Mouse (Mus musculus) R1 (cell line): Measurements from ENCODE around the gene Ttc13.

Experiments
- DNase-seq: peaks from one replicate; pipeline ENCODE4 v3.0.0-alpha.2; 2018; ENCODE audit warnings: low read depth, low spot score

Ttc13 gene

DNA sequence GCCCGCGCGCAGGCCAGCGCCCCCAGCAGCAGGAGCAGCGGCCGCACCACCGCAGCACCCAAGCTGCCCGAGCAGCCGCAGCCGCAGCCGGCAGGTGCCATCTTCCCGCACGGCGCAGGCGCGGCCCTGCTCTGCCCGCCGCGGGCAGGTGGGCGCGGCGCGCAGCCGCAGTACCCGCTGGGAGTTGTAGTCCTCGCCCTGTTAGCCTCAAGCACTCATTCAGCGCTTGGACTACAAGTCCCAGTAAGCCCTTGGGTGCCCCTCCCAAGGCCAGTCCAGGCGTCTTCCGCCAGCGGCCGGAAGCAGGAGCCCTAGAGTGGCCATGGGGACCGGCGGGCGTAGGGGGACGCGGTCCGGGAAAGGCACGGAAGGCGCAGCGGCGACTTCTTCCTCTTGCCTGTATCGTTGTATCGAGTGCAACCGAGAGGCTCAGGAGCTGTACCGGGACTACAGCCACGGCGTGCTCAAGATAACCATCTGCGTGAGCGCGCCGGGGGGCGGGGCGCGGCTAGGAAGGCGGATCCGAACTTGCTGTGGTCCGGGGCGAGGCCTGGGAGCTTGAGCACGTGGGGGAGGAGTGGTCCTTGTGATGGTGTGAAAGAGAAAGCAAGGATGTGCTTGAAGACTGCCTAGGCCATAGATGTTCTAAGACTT is at the start of gene Ttc13, which contains the start of gene Arv1:
TSS of gene Ttc13 (minus strand) at position 122 of the 654 bp plus-strand sequence.
TSS of gene Arv1 (plus strand) at position 278 of the 654 bp plus-strand sequence.
- peak; percentile 98 for DNase-seq

DNA sequence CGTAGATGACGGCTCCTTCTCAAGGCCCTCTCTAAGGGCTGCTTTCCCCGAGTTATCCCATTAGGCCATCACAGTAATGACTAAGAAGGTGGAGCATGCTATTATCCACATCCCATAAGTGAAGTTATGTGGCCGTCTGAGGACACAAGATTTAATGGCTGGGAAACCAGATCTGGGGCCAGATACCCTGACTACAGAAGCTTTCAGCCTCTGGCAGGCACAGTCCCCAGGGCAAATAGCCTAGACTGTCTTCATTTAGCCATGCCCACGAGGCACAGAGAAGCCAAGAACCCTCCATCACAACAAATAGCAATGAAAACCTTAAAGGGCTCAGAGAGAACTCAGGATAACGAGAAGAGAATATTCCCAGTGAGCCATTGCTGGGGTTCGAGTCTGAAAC is 41.3 kb upstream of the Ttc13 start:
- DNase-seq = no peak

DNA sequence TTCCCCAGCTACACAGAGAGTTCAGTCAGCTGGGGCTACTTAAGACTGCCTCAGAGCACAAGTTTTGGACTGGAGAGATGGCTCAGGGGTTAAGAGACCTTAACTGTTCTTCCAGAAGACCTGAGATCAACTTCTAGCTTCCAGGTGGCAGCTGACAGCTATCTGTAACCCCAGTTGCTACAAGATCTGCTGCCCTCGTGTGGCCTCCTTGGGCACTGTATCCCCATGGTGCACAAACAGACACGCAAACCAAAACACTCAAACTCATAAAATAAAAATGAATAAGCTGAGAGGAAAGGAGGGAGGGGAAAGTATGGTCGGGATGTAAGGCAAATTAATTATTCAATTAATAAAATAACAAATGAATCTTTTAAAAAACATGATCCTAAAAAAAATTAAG is 36.8 kb upstream of the Ttc13 start:
- peak; percentile 76 for DNase-seq

DNA sequence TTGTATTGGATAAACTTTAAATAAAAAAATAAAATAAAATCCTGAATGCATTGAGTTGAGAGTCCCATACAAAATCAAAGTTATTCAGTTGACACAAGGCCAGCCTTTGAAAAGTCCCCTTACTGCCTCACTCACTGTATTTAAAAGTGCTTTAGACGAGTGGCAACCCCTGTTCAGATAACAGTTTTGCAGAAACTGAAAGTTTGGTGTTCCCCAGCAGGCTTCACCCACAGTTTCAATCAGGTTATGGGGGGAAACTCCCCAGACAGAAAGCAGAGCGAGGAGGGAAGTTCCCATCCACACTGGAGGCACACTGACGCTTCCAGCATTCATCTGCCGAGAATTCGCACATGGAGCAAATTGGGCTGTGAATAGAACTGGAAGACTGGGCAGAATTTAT is 34.8 kb upstream of the Ttc13 start:
- no peak for DNase-seq

DNA sequence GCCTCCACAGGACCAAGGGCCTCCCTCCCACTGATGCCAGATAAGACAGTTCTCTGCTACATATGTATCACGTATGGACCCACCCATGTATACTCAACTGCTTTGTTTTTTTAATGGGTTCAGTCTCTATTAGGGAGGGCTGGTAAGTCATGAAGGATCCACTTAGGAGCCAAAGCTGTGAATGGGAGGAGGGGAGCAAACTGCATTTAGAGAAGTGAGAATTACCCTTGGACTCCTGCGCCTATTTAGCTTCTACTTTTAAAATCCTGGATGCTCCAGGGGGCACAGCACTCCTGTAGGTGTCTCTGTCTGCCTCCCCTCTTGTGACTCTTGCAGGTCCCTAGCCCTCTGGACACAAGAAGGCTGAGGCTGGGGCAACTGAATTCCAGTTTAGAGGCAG is 34.4 kb upstream of the Ttc13 start:
- no peak for DNase-seq

DNA sequence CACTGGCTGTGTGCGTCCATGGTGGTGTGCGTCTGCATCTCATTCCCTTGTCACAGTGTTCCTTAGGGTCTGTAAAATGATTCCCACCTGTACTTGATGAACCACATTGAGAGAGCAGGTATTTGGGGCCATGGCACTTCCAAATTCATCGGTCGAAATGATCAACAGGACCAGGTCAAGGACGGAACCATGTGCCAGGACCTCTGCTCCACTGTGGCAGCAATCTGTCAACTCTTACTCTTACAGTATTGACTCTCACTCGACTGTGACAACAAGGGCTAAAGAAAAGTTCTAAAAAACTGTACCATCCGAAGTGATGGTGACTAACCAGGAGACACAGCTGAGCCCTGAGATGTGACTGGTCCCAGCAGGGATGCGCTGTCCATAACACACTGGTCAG is 33.7 kb upstream of the Ttc13 start:
- no peak for DNase-seq

DNA sequence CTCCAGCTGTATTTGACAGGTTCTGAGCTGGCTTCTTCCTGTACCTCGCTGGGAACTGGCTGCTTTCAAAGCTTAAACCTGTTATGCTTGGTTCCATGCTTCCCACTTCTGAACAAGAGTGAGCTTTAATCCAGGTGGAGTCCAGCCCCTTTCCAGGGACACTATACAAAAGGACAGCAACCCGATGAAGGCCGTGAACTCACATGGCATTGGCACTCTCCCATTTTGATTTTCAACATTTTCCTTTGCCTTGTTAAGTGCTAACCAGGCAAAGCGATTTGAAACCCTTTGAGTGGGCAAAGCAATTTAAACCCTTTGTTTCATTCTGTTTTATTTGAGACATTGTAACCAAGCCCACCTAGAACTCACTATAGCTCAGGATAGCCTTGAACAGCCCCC is 33.0 kb upstream of the Ttc13 start:
- DNase-seq = no peak

DNA sequence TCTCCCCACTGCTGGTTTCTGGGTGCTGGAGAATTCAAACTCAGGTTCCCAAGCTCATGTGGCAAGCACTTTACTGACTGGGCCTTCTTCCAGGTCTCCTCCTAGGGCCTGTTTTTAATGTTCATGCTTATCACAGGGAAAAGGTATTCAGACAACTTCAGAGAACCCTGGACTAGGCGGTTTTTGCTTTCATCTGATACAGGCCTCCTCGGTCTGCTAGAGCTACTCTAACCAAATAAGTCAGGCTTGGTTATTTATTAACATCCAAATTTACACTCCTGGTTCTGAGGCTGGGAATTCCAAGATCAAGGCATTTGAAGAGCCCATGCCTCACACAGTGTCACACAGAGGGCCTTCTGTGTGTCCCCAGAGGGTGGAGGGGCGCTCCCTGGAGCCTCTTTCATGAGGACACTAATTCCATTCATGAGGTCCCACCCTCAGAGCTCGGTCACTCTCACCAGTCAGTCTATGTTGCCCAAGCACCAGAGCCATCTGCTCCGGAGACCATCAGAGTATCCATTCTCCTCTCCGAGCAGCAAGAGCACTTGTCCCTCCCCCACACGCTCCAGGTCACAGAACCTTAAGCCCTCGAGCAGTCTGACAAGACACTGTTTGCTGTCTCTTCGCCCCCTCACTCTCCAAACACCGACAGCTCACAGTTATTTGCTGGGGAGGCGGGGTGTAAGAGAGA is 32.5 kb upstream of the Ttc13 start:
- DNase-seq = no peak

DNA sequence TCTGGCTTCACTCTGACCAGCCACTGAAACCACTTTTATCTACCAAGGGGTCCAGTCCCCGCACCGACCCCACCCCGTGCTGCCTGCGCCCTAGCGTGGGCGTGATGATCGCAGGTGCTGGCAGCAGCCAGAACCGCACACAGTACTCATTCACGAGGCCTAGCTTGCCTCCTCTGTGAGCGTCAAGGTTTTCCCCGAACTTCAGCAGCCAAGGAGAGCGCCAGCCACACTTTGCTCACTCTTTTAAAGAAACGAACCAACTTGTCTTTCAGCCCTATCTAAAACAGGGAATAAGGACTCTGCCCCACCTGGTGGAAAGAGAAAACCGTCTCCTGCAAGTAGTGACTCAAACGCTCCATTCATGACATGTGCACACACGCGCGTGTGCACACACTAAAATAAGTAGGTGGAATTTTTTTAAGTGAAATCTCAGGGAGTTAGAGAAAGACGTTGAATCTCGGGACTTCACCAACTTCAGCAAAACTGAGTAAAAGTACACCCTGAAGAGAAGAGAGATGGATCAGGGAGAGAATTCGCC is 30.6 kb upstream of the Ttc13 start:
- no peak for DNase-seq

DNA sequence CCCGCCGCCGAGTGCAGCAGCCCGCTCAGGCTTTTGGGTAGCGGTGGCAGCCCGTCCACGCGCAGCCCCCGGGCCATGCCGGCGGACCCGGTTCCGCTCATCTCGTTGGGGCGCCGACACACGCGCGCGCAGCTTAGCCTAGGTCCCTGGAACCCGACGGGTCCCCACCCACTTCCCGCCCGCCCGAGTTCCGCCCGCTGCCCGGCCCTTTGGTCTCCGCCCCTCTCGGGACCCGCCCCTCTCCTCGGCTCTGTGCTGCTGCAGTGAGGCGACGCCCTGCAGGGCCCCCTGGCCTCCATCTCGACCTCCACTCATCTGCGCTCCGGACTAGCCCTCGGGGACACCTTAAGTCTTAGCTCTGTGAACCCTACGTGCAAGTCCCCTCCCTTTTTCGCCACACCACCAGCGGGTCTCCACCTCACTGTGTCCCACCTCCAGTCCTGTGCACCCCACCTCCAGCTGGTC is 30.0 kb upstream of the Ttc13 start, which contains the start of gene Fam89a:
TSS of gene Fam89a (minus strand) at position 124 of the 465 bp plus-strand sequence.
- peak; percentile 80 for DNase-seq

DNA sequence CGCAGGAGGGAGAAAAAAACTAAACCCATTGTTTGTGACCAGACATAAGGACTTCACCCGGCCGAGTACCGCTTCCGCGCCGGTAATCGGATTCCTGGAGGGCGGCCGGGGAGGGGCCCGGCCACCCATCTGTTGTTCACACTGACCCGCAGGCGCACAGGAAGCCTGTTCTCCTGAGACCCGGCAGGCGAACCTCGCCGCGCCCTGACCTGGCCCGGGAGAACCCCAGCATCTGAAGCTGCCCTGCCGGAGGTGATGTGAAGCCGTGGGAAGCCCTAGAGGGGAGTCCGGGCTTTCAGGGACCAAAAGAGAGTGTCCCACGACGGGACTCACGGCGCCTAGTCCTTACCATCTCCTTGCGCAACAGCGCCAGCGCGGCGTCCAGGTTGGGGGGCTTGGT is 29.4 kb upstream of the Ttc13 start:
- DNase-seq = peak; percentile 58

DNA sequence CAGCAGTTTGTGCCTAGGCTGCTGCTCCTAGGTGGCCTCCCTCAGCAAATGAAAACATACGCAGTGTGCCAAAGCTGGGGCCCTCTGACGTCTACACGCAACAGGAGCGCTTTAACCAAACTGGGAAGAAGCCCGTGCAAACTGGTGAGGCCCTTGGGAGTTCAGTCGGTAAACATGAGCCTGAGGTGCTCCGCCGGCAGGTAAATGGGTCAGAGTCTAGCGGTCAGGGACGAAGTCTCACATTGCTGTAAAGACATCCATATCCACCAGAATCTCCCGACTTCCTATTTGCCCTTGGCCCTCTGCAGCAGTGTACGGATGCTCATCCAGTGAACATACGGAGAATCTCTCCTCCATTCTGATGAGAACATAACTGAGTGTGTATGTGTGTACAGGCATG is 24.9 kb upstream of the Ttc13 start:
- no peak for DNase-seq

DNA sequence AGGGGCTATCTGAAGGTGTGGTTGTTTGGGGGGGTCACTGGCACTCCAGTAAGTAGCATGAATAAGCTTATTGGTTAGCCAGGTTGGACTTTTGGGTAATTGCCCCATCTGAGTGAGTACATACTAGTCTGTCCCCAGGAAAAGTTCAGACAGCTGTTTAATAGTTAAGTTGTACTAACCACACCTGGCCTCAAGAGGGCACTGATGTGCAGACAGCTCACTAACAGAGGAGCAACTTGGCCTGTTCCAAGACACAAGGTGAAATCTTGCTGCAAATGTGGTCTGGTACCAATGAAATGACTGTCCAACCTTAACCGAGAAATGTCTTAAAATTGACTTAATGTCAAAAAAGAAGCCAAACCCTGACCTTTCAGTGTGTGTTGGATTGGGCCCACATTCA is 17.5 kb upstream of the Ttc13 start:
- DNase-seq = peak; percentile 59

DNA sequence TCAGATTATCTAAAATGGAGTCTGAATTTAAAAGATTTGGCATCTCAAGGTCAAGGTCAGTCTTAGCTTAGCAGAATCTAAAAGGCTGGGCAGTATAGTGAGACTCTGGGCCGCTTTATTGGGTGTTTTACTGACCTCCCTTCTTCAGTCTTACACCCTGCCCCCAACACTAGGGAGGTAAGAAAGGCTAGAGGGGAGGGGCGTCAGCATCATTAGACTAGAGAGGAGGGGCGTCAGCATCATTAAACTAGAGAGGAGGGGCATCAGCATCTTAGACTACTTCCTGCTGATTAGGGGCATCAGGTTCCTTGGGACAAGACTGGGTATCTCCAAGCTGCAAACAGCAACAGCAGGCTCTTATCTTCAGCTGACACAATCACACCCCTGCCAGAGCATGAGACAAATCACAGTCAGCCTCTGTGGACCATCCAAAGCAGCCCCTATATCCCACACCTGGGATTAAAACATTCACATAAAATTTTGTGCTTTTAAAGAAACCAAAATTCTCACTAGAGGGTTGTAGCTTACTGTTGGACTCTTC is 13.7 kb upstream of the Ttc13 start:
- peak; percentile 67 for DNase-seq

DNA sequence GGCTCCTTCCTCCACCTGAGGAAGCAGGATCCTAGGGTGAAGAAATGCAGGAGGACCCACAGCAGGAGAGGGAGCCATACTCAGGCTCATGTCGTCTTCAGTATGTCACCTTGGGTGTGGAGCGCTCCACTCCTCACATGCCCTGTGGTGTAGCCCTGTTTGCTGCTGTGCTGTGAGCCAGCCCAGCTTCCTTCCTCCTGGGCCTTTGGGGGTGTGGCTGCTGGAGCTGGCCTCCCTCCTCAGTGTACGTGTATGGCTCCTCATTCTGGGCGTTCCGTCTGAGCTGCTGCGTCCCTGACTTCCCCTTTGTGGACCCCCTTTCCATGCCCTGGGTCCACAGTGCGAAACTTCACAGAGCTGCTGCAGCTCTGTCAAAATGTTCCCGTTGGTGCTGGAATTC is 11.0 kb upstream of the Ttc13 start:
- no peak for DNase-seq

DNA sequence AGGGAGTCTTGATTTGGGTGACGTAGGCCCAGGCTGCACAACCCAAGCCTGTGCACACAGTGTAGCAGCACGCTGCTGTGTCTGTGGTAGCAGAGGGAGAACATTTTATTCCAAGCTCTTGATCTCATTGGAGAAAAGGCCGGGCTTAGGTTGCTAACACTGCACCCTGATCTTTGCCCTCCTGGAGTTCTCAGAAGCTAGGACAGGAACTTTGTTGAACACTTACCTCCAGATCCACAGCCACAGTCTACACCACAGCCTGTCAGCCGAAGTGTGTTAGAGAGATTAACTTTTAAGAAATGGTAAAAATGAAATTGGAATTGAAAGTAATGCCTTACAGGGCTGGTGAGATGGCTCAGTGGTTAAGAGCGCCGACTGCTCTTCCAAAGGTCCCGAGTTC is 2.5 kb upstream of the Ttc13 start:
- DNase-seq = no peak

DNA sequence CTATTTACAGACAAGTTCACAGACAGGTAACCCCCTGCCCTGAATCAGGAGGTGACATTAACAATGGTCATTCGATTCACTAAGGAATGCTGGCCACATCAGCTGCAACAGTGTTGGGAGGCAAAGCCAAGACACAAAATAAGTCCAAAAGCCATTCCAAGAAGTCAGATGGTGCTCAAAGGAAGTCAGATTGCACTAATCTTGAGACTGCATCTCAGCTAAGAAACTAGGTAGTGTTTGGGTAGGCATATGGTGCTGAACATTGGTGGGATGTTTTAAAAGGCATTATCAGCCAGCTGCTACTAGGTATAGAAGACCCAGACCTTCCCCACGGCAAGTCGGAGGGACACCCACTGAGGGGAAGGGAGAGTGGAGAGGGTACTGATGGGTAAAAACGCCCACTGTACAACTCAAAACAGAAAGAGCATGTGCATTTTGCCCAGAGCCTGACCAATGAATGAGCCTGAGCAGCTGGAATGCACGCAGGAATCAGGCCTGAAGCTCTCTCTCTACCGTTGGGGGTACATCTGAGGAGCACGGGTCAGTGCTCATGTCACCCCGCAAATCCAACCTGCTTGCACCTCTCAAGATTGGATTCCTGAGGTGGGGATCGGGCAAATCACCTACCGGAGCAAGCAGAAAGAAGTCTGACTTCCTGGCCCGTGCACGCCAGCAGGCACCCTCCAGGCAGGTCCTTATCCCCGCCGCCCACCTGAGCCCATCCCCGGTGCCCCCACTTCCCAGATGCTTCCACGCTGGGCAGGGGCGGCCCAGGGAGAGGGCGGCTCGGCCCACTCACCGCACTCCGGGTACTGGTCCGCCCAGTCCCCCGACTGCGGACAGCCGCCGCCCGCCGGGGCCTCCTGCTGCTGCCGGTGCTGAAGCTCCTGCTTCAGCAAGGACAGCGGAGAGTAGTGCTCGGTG is 583 bp downstream of the Ttc13 start:
- DNase-seq = peak; percentile 58

DNA sequence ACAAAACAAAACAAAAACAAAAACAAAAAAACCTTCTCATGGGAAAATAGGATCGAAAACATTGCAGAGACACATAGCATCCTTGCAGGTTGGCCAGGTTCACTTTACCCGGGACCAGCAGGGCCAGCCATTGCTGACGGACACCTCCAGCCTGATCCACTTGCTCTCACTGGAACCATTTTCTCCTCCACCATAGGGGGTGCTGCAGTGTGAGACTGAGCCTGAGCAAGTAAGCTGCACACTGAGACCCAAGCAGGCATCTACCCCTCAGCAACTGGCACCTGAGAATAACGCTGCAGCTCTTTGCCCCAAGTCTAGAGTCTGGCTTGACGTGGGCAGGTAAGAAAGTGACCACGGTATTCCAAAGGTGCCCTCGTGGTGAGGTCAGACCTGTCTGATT is 1.6 kb downstream of the Ttc13 start:
- DNase-seq = peak; percentile 39

DNA sequence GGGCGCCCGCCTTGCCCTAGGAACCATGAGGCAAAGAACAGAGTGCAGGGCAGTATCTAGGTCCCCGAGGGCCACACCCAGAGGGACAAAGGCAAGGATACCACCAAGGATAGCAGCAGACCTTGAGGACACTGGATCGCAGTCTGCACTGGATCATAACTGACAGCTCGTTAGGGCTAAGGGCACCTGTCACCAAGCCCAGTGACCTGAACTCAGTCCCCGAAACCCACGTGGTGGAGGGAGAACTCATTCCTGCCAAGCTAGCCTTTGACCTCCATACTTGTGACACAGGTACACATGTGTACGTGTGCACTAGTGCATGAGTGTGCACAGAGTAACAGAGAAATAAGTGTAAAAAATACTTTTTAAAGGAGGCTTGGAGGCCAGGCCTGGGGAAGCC is 6.0 kb downstream of the Ttc13 start:
- DNase-seq = no peak

DNA sequence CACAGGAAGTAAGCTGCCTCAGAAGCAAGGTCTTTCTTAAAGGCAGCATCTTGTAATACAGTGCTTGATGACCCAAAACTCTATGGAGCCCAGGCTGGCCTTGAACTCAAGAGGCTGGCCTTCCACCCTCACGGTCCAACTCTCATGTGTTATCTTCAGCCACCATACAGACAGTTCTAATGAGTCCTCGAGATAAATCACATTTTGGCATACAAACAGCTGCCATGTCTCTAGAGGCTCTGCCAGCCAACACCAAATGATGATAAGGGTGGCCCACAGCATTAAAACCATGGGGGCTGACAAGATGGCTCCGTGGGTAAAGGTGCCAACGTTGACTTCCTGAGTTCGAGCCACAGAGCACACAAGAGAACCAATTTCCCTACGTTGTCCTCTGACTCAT is 8.6 kb downstream of the Ttc13 start:
- no peak for DNase-seq

DNA sequence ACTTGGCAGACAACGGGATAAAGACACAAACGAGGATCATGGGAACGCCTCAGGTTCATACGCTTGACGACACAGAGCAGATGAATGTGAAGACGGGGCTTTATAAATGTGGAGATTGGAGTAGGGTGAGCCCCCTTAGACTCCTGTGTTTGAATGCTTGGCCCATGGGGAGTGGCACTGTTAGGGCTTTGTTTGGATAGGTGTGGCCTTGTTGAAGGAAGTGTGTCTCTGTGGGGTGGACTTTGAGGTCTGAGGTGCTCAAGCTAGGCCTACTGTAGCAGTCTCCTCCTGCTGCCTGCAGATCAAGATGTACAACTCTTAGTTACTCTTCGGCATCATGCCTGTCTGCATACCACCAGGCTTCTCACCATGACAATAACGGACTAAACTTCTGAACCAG is 16.0 kb downstream of the Ttc13 start:
- peak; percentile 71 for DNase-seq

DNA sequence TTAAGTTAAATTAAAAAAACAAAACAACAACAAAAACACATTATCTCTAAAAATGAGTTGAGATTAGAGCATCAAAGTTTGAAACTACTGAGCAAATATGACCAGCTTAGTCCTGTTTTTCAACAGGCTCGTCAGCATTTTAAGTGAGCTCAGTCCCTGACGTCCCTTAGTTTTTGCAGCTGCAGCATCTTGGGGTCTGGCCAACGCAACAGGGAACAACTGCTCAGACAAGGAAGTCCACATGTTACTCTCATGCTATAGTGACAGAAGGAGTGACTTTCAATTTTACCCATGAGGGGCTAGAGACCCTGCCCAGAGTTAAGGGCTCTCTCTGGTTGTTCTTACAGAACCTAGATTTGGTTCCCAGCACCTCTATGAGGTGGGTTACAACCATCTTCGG is 17.4 kb downstream of the Ttc13 start:
- DNase-seq = no peak
